Mouse (Mus musculus) yolk sac, embryonic 10.5 days (tissue): ENCODE data around the gene Jarid2.

Experiments used
- DNase-seq: peaks from one replicate; pipeline ENCODE4 v3.0.0-alpha.2; 2017; ENCODE audit warnings: low spot score

Jarid2 gene

GRCm38 (mm10) chr13:44839866-44840835 lies 110.9 kb downstream of the Jarid2 start:
- DNase-seq, result peak; percentile 61

GRCm38 (mm10) chr13:44851426-44851825 lies 122.2 kb downstream of the Jarid2 start:
- DNase-seq, result no peak

- DNase-seq, result no peak
These were observed 122.8 kb downstream of the Jarid2 start for GRCm38 (mm10) chr13:44852024-44852423.

GRCm38 (mm10) chr13:44865566-44865965 lies 136.3 kb downstream of the Jarid2 start:
- DNase-seq, result no peak

- DNase-seq, result no peak
These were observed 138.9 kb downstream of the Jarid2 start for GRCm38 (mm10) chr13:44868037-44868650.

GRCm38 (mm10) chr13:44869418-44870119 lies 140.3 kb downstream of the Jarid2 start:
- peak; percentile 100 for DNase-seq

- no peak for DNase-seq
These were observed 147.5 kb downstream of the Jarid2 start for GRCm38 (mm10) chr13:44876799-44877198.

- DNase-seq, result no peak
These were observed 151.7 kb downstream of the Jarid2 start for GRCm38 (mm10) chr13:44881001-44881400.

- no peak for DNase-seq
These were observed 156.9 kb downstream of the Jarid2 start for GRCm38 (mm10) chr13:44886221-44886620.

- DNase-seq, result no peak
These were observed 161.3 kb downstream of the Jarid2 start for GRCm38 (mm10) chr13:44890612-44891011.

- DNase-seq, result no peak
These were observed 162.8 kb downstream of the Jarid2 start for GRCm38 (mm10) chr13:44891813-44892730.

- no peak for DNase-seq
These were observed 166.9 kb downstream of the Jarid2 start for GRCm38 (mm10) chr13:44896211-44896610.

GRCm38 (mm10) chr13:44902299-44902698 lies 173.0 kb downstream of the Jarid2 start:
- no peak for DNase-seq

- DNase-seq, result no peak
These were observed 174.1 kb downstream of the Jarid2 start for GRCm38 (mm10) chr13:44903416-44903815.

GRCm38 (mm10) chr13:44904271-44904670 lies 175.0 kb downstream of the Jarid2 start:
- DNase-seq, result no peak

GRCm38 (mm10) chr13:44906141-44906540 lies 176.9 kb downstream of the Jarid2 start:
- DNase-seq, result no peak

- DNase-seq, result peak; percentile 28
These were observed 178.4 kb downstream of the Jarid2 start for GRCm38 (mm10) chr13:44907702-44908101.

- no peak for DNase-seq
These were observed 179.5 kb downstream of the Jarid2 start for GRCm38 (mm10) chr13:44908790-44909189.

- no peak for DNase-seq
These were observed 183.6 kb downstream of the Jarid2 start for GRCm38 (mm10) chr13:44912851-44913250.

GRCm38 (mm10) chr13:44913560-44913959 lies 184.3 kb downstream of the Jarid2 start:
- DNase-seq, result no peak

- DNase-seq, result no peak
These were observed 186.1 kb downstream of the Jarid2 start for GRCm38 (mm10) chr13:44915382-44915781.
